Mouse (Mus musculus) small intestine, adult 2 months (tissue): ENCODE measurements around the gene Ice2.

Experiments used
- CTCF ChIP-seq: fragments of 200-500 bp; IDR thresholded peaks from 2 replicates; pipeline ENCODE4 v1.5.1; 2012; ENCODE audit warnings: low read depth, mild to moderate bottlenecking, control low read depth, inconsistent platforms, low read length, moderate library complexity, mixed read lengths; ENCODE audit not compliant: insufficient replicate concordance, insufficient read length; ENCODE audit errors: extremely low read depth
- POLR2A ChIP-seq: fragments of 200-500 bp; IDR thresholded peaks from 2 replicates; pipeline ENCODE4 v1.6.1; 2012; ENCODE audit warnings: low read depth, mild to moderate bottlenecking, control low read depth, inconsistent platforms, low read length, moderate library complexity

DNA sequence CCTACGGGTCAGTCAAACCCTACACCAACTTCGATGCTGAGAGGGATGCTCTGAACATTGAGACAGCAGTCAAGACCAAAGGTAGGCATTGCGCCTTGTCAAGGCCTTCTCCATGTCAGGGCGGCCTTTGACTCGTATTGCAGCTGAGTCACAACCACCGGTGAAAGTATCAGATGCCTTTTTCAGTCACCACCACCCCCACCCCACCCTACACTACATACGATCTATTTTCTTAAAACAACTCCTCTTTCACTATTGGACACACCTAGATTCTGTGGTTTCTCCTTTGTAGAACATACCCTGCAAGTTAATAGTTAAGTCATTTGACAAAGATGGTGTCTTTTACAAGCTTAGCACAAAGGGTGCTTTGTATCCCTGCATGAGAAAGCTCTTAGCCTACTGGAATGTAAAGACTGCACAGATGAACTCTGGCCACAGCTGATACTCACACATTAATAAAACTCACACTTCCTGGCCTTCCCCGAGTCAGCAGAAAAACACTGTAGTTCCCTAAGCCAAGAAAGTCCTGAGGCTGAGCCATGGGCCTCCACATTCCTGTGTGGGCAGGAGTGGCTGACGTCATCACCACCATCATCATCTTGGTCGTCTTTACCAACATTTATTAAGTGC is 69.7 kb downstream of the Ice2 start:
- TF ChIP-seq POLR2A = no peak
- no peak for TF ChIP-seq CTCF
